Mouse (Mus musculus): ENCODE results near the gene Ssh2.
"Not testable (repeated sequence)": the region's sequence is repeated elsewhere in the genome, so short reads cannot be mapped to it uniquely, and the experiment has no call there.

The Ssh2 gene

GRCm38 (mm10) chr11:77230765-77231164 is 14.7 kb downstream of the Ssh2 start:
- DNase-seq (ENCODE audit: inconsistent age in 2 of 2, low spot score in 1 of 2), result no peak

GRCm38 (mm10) chr11:77231514-77231913 is 15.4 kb downstream of the Ssh2 start:
- DNase-seq (ENCODE audit: inconsistent age in 2 of 2, low spot score in 1 of 2), result no peak

GRCm38 (mm10) chr11:77235267-77235666 is 19.2 kb downstream of the Ssh2 start:
- no peak for DNase-seq (ENCODE audit: inconsistent age in 2 of 2, low spot score in 1 of 2)

GRCm38 (mm10) chr11:77239658-77240345 is 23.7 kb downstream of the Ssh2 start:
- DNase-seq (ENCODE audit: inconsistent age in 2 of 2, low spot score in 1 of 2), result no peak

GRCm38 (mm10) chr11:77240466-77241246 is 24.6 kb downstream of the Ssh2 start:
- no peak for DNase-seq (ENCODE audit: inconsistent age in 2 of 2, low spot score in 1 of 2)

- no peak for DNase-seq (ENCODE audit: inconsistent age in 2 of 2, low spot score in 1 of 2)
Observed at GRCm38 (mm10) chr11:77242912-77243311, 26.8 kb downstream of the Ssh2 start.

GRCm38 (mm10) chr11:77252826-77253225 is 36.7 kb downstream of the Ssh2 start:
- DNase-seq (ENCODE audit: inconsistent age in 2 of 2, low spot score in 1 of 2), result no peak

- no peak for DNase-seq (ENCODE audit: inconsistent age in 2 of 2, low spot score in 1 of 2)
Observed at GRCm38 (mm10) chr11:77259441-77259840, 43.4 kb downstream of the Ssh2 start.

GRCm38 (mm10) chr11:77267401-77267800 is 51.3 kb downstream of the Ssh2 start:
- DNase-seq (ENCODE audit: inconsistent age in 2 of 2, low spot score in 1 of 2), result no peak

- no peak for DNase-seq (ENCODE audit: inconsistent age in 2 of 2, low spot score in 1 of 2)
Observed at GRCm38 (mm10) chr11:77276000-77276399, 59.9 kb downstream of the Ssh2 start.

GRCm38 (mm10) chr11:77278538-77278937 is 62.5 kb downstream of the Ssh2 start:
- DNase-seq (ENCODE audit: inconsistent age in 2 of 2, low spot score in 1 of 2), result not testable (repeated sequence)

- DNase-seq (ENCODE audit: inconsistent age in 2 of 2, low spot score in 1 of 2), result no peak
Observed at GRCm38 (mm10) chr11:77280219-77280618, 64.1 kb downstream of the Ssh2 start.

- DNase-seq (ENCODE audit: inconsistent age in 2 of 2, low spot score in 1 of 2), result no peak
Observed at GRCm38 (mm10) chr11:77291447-77291846, 75.4 kb downstream of the Ssh2 start.

GRCm38 (mm10) chr11:77293673-77294072 is 77.6 kb downstream of the Ssh2 start:
- not testable (repeated sequence) for DNase-seq (ENCODE audit: inconsistent age in 2 of 2, low spot score in 1 of 2)

- no peak for DNase-seq (ENCODE audit: inconsistent age in 2 of 2, low spot score in 1 of 2)
Observed at GRCm38 (mm10) chr11:77297246-77297645, 81.2 kb downstream of the Ssh2 start.

- no peak for DNase-seq (ENCODE audit: inconsistent age in 2 of 2, low spot score in 1 of 2)
Observed at GRCm38 (mm10) chr11:77307205-77307604, 91.1 kb downstream of the Ssh2 start.

GRCm38 (mm10) chr11:77308533-77308932 is 92.4 kb downstream of the Ssh2 start:
- peak in 1 of 2 experiments; percentile 68 for DNase-seq (ENCODE audit: inconsistent age in 2 of 2, low spot score in 1 of 2)

- peak in 1 of 2 experiments; percentile 76 for DNase-seq (ENCODE audit: inconsistent age in 2 of 2, low spot score in 1 of 2)
Observed at GRCm38 (mm10) chr11:77317721-77318477, 101.8 kb downstream of the Ssh2 start.

- DNase-seq (ENCODE audit: inconsistent age in 2 of 2, low spot score in 1 of 2), result no peak
Observed at GRCm38 (mm10) chr11:77318478-77319118, 102.5 kb downstream of the Ssh2 start.

GRCm38 (mm10) chr11:77321214-77321613 is 105.1 kb downstream of the Ssh2 start:
- no peak for DNase-seq (ENCODE audit: inconsistent age in 2 of 2, low spot score in 1 of 2)

GRCm38 (mm10) chr11:77330529-77330928 is 114.4 kb downstream of the Ssh2 start:
- peak; percentile 13 to 53 for DNase-seq (ENCODE audit: inconsistent age in 2 of 2, low spot score in 1 of 2)
